Mouse (Mus musculus) spleen, adult 2 months (tissue): ENCODE measurements around the gene Bsg.

Experiments used
- CTCF ChIP-seq: fragments of 200-500 bp; IDR thresholded peaks from 2 replicates; pipeline ENCODE4 v1.5.1; 2011; ENCODE audit warnings: mild to moderate bottlenecking, inconsistent platforms; ENCODE audit not compliant: insufficient read depth, insufficient read length, insufficient replicate concordance; ENCODE audit errors: extremely low read depth
- POLR2A ChIP-seq: fragments of 200-500 bp; IDR thresholded peaks from 2 replicates; pipeline ENCODE4 v1.6.1; 2011; ENCODE audit warnings: low read depth, low read length, inconsistent platforms

GRCm38 (mm10) chr10:79688720-79689119 is 15.6 kb upstream of the Bsg start, which contains the start of gene Gzmm:
- no peak for TF ChIP-seq POLR2A
- TF ChIP-seq CTCF, result no peak
